Mouse (Mus musculus): ENCODE measurements around the gene Anxa7. TPM values are rescaled to one million over a fixed set of nuclear protein-coding genes. Genes with fewer than 3 reads are reported as not detected.

The Anxa7 gene
- polyA plus RNA-seq, 1 experiment from 2014 or later: 34.0 TPM

DNA sequence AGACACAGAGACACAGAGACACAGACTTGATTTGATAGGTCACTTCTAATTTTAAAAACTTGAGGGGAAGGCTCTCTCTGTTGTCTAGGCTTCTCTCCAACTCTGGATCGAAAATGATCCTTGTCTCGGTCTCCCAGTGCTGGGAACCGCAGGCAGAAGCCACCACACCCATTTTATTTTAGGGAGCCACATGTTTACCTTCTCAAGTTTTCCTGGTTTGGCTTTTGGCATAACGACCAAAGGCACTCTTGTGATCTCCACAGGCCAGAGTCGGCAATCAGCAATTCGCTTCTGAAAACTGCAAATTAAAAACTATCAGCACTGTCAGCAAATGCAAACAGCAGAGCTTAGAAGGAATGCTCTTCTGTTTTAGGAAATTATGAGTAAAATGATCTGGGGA lies 48.2 kb downstream of the Anxa7 start:
- Histone ChIP-seq H3K36me3 (no peaks in the 10 kb centered on the region), H3K9ac (no peak overlapping the region), H3K27me3 (no peaks in the 10 kb centered on the region), H3K4me2 (replicated peaks) (no peak overlapping the region), H3K9me3 (no peaks in the 10 kb centered on the region), H3K4me3 (no peak overlapping the region), H3K27ac (no peak overlapping the region), H3K4me1 (no peaks in the 10 kb centered on the region)
- 62% methylated on average over 6 of the region's 6 CpGs for WGBS
- no peak for ATAC-seq (ENCODE audit: insufficient number of reproducible peaks, insufficient read depth, low FRiP score, low TSS enrichment)

GRCm38 (mm10) chr14:20429833-20430232 lies 50.1 kb downstream of the Anxa7 start:
- no peaks in the 10 kb centered on the region for H3K4me1 ChIP-seq
- no peak for ATAC-seq (ENCODE audit: insufficient number of reproducible peaks, insufficient read depth, low FRiP score, low TSS enrichment)
- WGBS: 45% methylated on average over 1 of the region's 1 CpGs
- no peak overlapping the region for H3K4me2 ChIP-seq (replicated peaks)
- H3K27ac ChIP-seq: no peak overlapping the region
- H3K27me3 ChIP-seq: no peaks in the 10 kb centered on the region
- H3K9me3 ChIP-seq: no peaks in the 10 kb centered on the region
- H3K36me3 ChIP-seq: no peaks in the 10 kb centered on the region
- no peak overlapping the region for H3K9ac ChIP-seq
- no peak overlapping the region for H3K4me3 ChIP-seq

- Histone ChIP-seq H3K9ac (no peak overlapping the region), H3K36me3 (no peaks in the 10 kb centered on the region), H3K27me3 (no peaks in the 10 kb centered on the region), H3K27ac (no peak overlapping the region), H3K4me2 (replicated peaks) (no peak overlapping the region), H3K4me1 (no peaks in the 10 kb centered on the region), H3K9me3 (no peaks in the 10 kb centered on the region), H3K4me3 (no peak overlapping the region)
- no peak for ATAC-seq (ENCODE audit: insufficient number of reproducible peaks, insufficient read depth, low FRiP score, low TSS enrichment)
- 36% methylated on average over 1 of the region's 1 CpGs for WGBS
Observed at GRCm38 (mm10) chr14:20428593-20428992, 51.3 kb downstream of the Anxa7 start.

GRCm38 (mm10) chr14:20423046-20423445 lies 56.9 kb downstream of the Anxa7 start:
- ATAC-seq (ENCODE audit: insufficient number of reproducible peaks, insufficient read depth, low FRiP score, low TSS enrichment): no peak
- no peak overlapping the region for H3K27ac ChIP-seq
- 82% methylated on average over 6 of the region's 6 CpGs for WGBS
- H3K36me3 ChIP-seq: no peaks in the 10 kb centered on the region
- H3K9me3 ChIP-seq: no peaks in the 10 kb centered on the region
- H3K4me3 ChIP-seq: no peak overlapping the region
- H3K27me3 ChIP-seq: no peaks in the 10 kb centered on the region
- no peak overlapping the region for H3K9ac ChIP-seq
- no peak overlapping the region for H3K4me2 ChIP-seq (replicated peaks)
- no peaks in the 10 kb centered on the region for H3K4me1 ChIP-seq

DNA sequence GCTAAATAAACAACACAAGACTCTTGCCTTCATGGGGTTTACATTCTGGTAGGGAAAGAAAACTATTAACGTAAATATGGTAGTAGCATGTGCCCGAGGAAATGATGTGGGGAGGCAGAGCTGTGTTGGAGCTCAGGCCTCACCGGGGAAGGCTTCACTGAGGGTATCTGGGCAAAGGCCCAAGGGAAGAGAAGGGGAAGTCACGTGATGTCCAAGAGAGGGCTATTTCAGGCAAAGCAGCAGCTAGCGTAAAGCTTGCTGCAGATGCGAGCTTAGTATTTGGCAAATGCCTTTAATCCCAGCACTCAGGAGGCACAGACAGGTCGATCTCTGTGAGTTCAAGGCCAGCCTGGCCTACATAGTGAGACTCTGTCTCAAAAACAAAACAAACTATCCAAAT lies 57.7 kb downstream of the Anxa7 start:
- no peak for ATAC-seq (ENCODE audit: insufficient number of reproducible peaks, insufficient read depth, low FRiP score, low TSS enrichment)

More for the DNA sequence above, 57.7 kb downstream of the Anxa7 start:
- no peaks in the 10 kb centered on the region for H3K36me3 ChIP-seq
- no peak overlapping the region for H3K27ac ChIP-seq
- H3K9ac ChIP-seq: no peak overlapping the region
- no peaks in the 10 kb centered on the region for H3K4me1 ChIP-seq
- no peaks in the 10 kb centered on the region for H3K27me3 ChIP-seq
- H3K9me3 ChIP-seq: no peaks in the 10 kb centered on the region
- H3K4me2 ChIP-seq (replicated peaks): no peak overlapping the region
- 68% methylated on average over 7 of the region's 7 CpGs for WGBS
- H3K4me3 ChIP-seq: no peak overlapping the region

Other genes starting within 250 kb of the Anxa7 start
- not detected in 2 replicates for gene Kcnk16, start 210.9 kb downstream of the Anxa7 start, polyA plus RNA-seq (2016; fragmentation: Nextera tagmentation; extraction: Ambion mirVana)
- gene Nudt13, start 185.4 kb downstream of the Anxa7 start, polyA plus RNA-seq (2016; fragmentation: Nextera tagmentation; extraction: Ambion mirVana): 14.1 and 15.6 TPM in 2 replicates
- gene Ecd, start 132.0 kb downstream of the Anxa7 start, polyA plus RNA-seq (2016; fragmentation: Nextera tagmentation; extraction: Ambion mirVana): 56.9 and 58.7 TPM in 2 replicates
- 48.4 and 53.5 TPM in 2 replicates for gene Fam149b, start 132.0 kb downstream of the Anxa7 start, polyA plus RNA-seq (2016; fragmentation: Nextera tagmentation; extraction: Ambion mirVana)
- 231 and 238 TPM in 2 replicates for gene Dnajc9, start 91.2 kb downstream of the Anxa7 start, polyA plus RNA-seq (2016; fragmentation: Nextera tagmentation; extraction: Ambion mirVana)
- gene Mrps16, start 86.5 kb downstream of the Anxa7 start, polyA plus RNA-seq (2016; fragmentation: Nextera tagmentation; extraction: Ambion mirVana): 87.4 and 91.6 TPM in 2 replicates
- gene Cfap70, start 27.9 kb downstream of the Anxa7 start, polyA plus RNA-seq (2016; fragmentation: Nextera tagmentation; extraction: Ambion mirVana): 0.18 and 0.67 TPM in 2 replicates
- gene Mss51, start 16.8 kb upstream of the Anxa7 start, polyA plus RNA-seq (2016; fragmentation: Nextera tagmentation; extraction: Ambion mirVana): 1.4 and 1.6 TPM in 2 replicates
- gene Ppp3cb, start 66.4 kb upstream of the Anxa7 start, polyA plus RNA-seq (2016; fragmentation: Nextera tagmentation; extraction: Ambion mirVana): 59.5 and 62.4 TPM in 2 replicates
- gene Usp54, start 160.9 kb upstream of the Anxa7 start, polyA plus RNA-seq (2016; fragmentation: Nextera tagmentation; extraction: Ambion mirVana): 10.6 and 11.1 TPM in 2 replicates
- gene Myoz1, start 176.4 kb upstream of the Anxa7 start, polyA plus RNA-seq (2016; fragmentation: Nextera tagmentation; extraction: Ambion mirVana): 0.45 and 0.63 TPM in 2 replicates
- 6.7 and 8.6 TPM in 2 replicates for gene Synpo2l, start 188.2 kb upstream of the Anxa7 start, polyA plus RNA-seq (2016; fragmentation: Nextera tagmentation; extraction: Ambion mirVana)
- 97.3 and 100 TPM in 2 replicates for gene Sec24c, start 194.2 kb upstream of the Anxa7 start, polyA plus RNA-seq (2016; fragmentation: Nextera tagmentation; extraction: Ambion mirVana)
- gene Fut11, start 214.8 kb upstream of the Anxa7 start, polyA plus RNA-seq (2016; fragmentation: Nextera tagmentation; extraction: Ambion mirVana): 27.4 and 29.3 TPM in 2 replicates
- 233 and 238 TPM in 2 replicates for gene Chchd1, start 222.9 kb upstream of the Anxa7 start, polyA plus RNA-seq (2016; fragmentation: Nextera tagmentation; extraction: Ambion mirVana)
- 45.8 and 49.1 TPM in 2 replicates for gene Zswim8, start 227.4 kb upstream of the Anxa7 start, polyA plus RNA-seq (2016; fragmentation: Nextera tagmentation; extraction: Ambion mirVana)